Mouse (Mus musculus) heart, postnatal 0 days (tissue): ENCODE results near the gene Hydin. TPM values are rescaled to one million over a fixed set of nuclear protein-coding genes. Genes with fewer than 3 reads are reported as not detected.

ENCODE experiments used
- ATAC-seq: fragments of 200-750 bp; cut with Nextera tagmentation; 2 replicates; pipeline ENCODE4 v1.8.0; 2017; ENCODE audit warnings: low read depth, moderate number of reproducible peaks, moderate library complexity; ENCODE audit not compliant: insufficient read depth
- DNase-seq: peaks from one replicate; pipeline ENCODE4 v3.0.0-alpha.2; 2016; ENCODE audit warnings: low spot score
- H3K27ac ChIP-seq: fragments of 300-500 bp; sonication (generic); 2 replicates; pipeline ENCODE4 v1.5.1; 2014; ENCODE audit warnings: low read depth, mild to moderate bottlenecking
- H3K27me3 ChIP-seq: fragments of 300-500 bp; sonication (generic); 2 replicates; pipeline ENCODE4 v1.6.1; 2014; ENCODE audit warnings: low read length, mixed read lengths; ENCODE audit not compliant: control insufficient read depth, insufficient read depth
- H3K36me3 ChIP-seq: fragments of 300-500 bp; sonication (generic); replicated peaks from 2 replicates; pipeline ENCODE4 v1.6.1; 2014; ENCODE audit warnings: low read length, mixed read lengths; ENCODE audit not compliant: control insufficient read depth, insufficient read depth
- H3K4me1 ChIP-seq: fragments of 300-500 bp; sonication (generic); 2 replicates; pipeline ENCODE4 v1.6.1; 2014; ENCODE audit warnings: antibody characterized with exemption; ENCODE audit not compliant: control insufficient read depth, insufficient read depth
- H3K4me2 ChIP-seq: fragments of 300-500 bp; sonication (generic); 2 replicates; pipeline ENCODE4 v1.6.1; 2014; ENCODE audit warnings: low read depth, mild to moderate bottlenecking, low read length, moderate library complexity
- H3K4me3 ChIP-seq: fragments of 300-500 bp; sonication (generic); 2 replicates; pipeline ENCODE4 v1.5.1; 2014; ENCODE audit warnings: low read depth, low read length
- H3K9ac ChIP-seq: fragments of 300-500 bp; sonication (generic); replicated peaks from 2 replicates; pipeline ENCODE4 v1.6.1; 2014; ENCODE audit warnings: low read depth, low read length, mixed read lengths
- H3K9me3 ChIP-seq: fragments of 300-500 bp; sonication (generic); replicated peaks from 2 replicates; pipeline ENCODE4 v1.6.1; 2016; ENCODE audit warnings: low read length; ENCODE audit not compliant: control insufficient read depth
- CTCF ChIP-seq: IDR thresholded peaks from 2 replicates; pipeline ENCODE4 v1.5.1; 2016; ENCODE audit warnings: antibody characterized with exemption, control low read depth, low read depth
- EP300 ChIP-seq: IDR thresholded peaks from 2 replicates; pipeline ENCODE4 v1.6.1; 2016; ENCODE audit warnings: antibody characterized with exemption, low read depth
- WGBS: fragments of 180-500 bp; shearing (Covaris S2); extraction: QIAGEN DNeasy Blood & Tissue Kit; methylation state at CpG from one replicate; pipeline ENCODE4 v1.1.7; 2014; 5-methylcytosine and 5-hydroxymethylcytosine counted together
- polyA plus RNA-seq: library from polyadenylated mRNA; unstranded; fragments of >200 nt; fragmentation: Nextera tagmentation; extraction: Ambion mirVana; gene quantifications from 2 replicates; pipeline ENCODE4 v1.2.1, GENCODE M21; 2015
- total RNA-seq: library from RNA; depleted of rRNA; stranded (reverse); fragments of >200 nt; gene quantifications from 2 replicates; pipeline ENCODE4 v1.2.3, GENCODE M21; 2014; ENCODE audit warnings: low replicate concordance

Gene Hydin
- total and polyA plus RNA-seq, 2 experiments from 2014 or later, result 0.03 to 0.04 TPM

DNA sequence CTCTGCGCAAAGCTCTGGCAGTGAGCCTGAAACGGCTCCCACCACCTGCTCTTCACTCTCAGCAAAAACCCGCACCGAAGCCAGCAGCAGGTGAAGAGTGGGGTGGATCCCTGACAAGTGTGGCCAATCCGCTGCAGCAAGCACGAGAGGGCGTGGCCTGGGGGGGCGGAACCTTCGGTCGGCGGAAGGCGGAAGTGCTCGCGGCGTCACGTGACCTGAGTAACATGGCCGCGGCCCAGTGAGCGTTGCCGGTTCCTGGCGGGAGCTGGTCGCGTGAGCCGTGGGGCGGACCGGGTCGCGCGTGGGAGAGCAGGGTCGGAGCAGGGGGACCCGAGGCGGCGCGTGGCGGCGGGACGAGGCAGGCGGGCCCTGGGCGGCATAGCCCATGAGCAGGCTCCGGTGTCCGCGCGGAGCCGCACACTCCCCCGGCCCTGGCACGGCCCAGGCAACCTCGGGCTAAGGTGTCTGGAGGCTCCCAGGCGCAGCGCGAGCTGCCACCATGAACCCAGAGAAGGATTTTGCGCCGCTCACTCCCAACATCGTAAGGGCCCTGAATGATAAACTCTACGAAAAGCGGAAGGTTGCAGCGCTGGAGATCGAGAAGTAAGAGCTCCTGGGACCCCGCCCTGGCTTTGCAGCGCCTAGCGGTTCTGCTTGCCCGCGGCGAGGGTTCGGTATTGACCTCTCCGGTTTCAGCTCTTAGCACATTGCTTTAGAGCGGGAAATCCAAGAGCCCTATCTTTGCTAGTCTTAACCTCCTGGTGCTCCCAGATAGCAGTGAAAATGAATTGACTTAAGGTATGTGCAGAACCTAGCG lies 351.8 kb downstream of the Hydin start, which contains the start of gene Vac14:
Vac14 (plus strand) TSS at position 195 of the 817 bp plus-strand sequence.
- DNase-seq (peak; percentile 96), ATAC-seq (peak; percentile 97)
- peak within 1 kb of the TSS; percentile 90 for H3K4me3 ChIP-seq
- peak within 1 kb of the TSS; percentile 52; the same call in 1 of the 2 replicates for H3K27ac ChIP-seq
- peaks cover 3% of the 10 kb centered on the region; the same call in 1 of the 2 replicates for H3K27me3 ChIP-seq
- peak within 1 kb of the TSS; percentile 74 for H3K9ac ChIP-seq
- peaks cover 16% of the 10 kb centered on the region for H3K4me1 ChIP-seq
- no peaks in the 10 kb centered on the region for H3K36me3 ChIP-seq
- under 1% methylated on average over 67 of the region's 67 CpGs for WGBS
- H3K4me2 ChIP-seq, result peak within 1 kb of the TSS; percentile 98
- TF ChIP-seq CTCF (no peak), EP300 (0 out of 2 replicates have a peak, but pooled peaks have one; percentile 3)
- H3K9me3 ChIP-seq, result no peaks in the 10 kb centered on the region

GRCm38 (mm10) chr8:110619208-110619574 lies 352.4 kb downstream of the Hydin start:
- Histone ChIP-seq H3K4me1 (peaks cover 16% of the 10 kb centered on the region), H3K27me3 (peaks cover 3% of the 10 kb centered on the region; the same call in 1 of the 2 replicates), H3K36me3 (no peaks in the 10 kb centered on the region), H3K27ac (no peak overlapping the region), H3K9me3 (no peaks in the 10 kb centered on the region), H3K4me3 (peak overlapping the region; percentile 90), H3K4me2 (peak overlapping the region; percentile 98), H3K9ac (peak overlapping the region; percentile 74; the same call in 1 of the 2 replicates)
- ATAC-seq, result no peak
- TF ChIP-seq EP300, result no peak
- TF ChIP-seq CTCF, result no peak
- no peak for DNase-seq
- WGBS, result 19% methylated on average over 8 of the region's 8 CpGs

DNA sequence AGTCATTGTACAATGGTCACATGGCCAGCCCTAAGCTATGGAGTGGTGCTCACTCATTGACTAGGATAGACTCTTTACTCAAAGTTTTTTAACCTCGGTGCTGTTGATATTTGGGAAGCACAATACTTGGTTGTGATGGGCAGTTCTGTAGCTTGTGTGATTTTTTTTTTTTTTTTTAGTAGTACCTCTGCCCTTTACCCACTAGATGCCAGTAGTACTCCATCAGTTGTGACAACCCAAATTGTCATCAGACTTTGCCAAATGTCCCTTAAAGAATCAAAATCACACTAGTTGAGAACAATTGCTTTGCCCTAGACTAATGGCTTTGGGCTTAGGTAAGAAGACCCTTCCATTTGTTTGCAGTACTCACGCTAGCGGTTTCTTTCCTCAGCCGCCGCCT lies 353.1 kb downstream of the Hydin start:
- H3K4me3 ChIP-seq, result no peak overlapping the region

DNA sequence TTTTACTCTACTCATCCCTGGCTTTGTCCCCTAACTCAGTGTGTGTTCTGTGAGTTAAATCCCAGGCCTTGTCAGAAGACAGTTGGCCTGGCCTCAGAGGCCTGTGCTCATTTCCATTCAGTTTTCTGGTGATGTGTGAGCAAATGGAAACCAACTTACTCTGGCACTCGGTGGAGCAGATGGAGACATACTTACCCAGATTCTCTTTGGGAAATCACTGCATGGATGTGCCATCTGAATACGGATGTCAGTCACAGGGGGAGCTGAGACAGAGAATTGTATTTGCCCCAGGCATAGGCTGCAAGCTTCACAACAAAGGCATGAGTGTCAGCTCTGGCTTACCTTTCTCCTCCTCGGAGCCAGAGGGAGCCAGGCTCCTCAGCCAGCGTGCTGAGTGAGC lies 359.7 kb downstream of the Hydin start:
- DNase-seq, result no peak
- Histone ChIP-seq H3K9ac (no peak overlapping the region), H3K4me3 (no peak overlapping the region), H3K36me3 (no peaks in the 10 kb centered on the region), H3K27me3 (no peaks in the 10 kb centered on the region), H3K9me3 (no peaks in the 10 kb centered on the region), H3K27ac (no peak overlapping the region), H3K4me1 (peaks cover 4% of the 10 kb centered on the region; the same call in 1 of the 2 replicates), H3K4me2 (no peak overlapping the region)
- 77% methylated on average over 4 of the region's 4 CpGs for WGBS
- ATAC-seq, result no peak
- TF ChIP-seq CTCF, result no peak
- TF ChIP-seq EP300, result no peak

More for the DNA sequence above, 353.1 kb downstream of the Hydin start:
- DNase-seq (no peak), ATAC-seq (no peak)
- 87% methylated on average over 5 of the region's 5 CpGs for WGBS
- Histone ChIP-seq H3K4me1 (peaks cover 16% of the 10 kb centered on the region), H3K9me3 (no peaks in the 10 kb centered on the region), H3K36me3 (no peaks in the 10 kb centered on the region), H3K27me3 (peaks cover 3% of the 10 kb centered on the region; the same call in 1 of the 2 replicates), H3K4me2 (0 out of 2 replicates have a peak overlapping the region, but pooled peaks have one; percentile 98), H3K9ac (no peak overlapping the region), H3K27ac (no peak overlapping the region)
- TF ChIP-seq CTCF, result no peak
- TF ChIP-seq EP300, result no peak

DNA sequence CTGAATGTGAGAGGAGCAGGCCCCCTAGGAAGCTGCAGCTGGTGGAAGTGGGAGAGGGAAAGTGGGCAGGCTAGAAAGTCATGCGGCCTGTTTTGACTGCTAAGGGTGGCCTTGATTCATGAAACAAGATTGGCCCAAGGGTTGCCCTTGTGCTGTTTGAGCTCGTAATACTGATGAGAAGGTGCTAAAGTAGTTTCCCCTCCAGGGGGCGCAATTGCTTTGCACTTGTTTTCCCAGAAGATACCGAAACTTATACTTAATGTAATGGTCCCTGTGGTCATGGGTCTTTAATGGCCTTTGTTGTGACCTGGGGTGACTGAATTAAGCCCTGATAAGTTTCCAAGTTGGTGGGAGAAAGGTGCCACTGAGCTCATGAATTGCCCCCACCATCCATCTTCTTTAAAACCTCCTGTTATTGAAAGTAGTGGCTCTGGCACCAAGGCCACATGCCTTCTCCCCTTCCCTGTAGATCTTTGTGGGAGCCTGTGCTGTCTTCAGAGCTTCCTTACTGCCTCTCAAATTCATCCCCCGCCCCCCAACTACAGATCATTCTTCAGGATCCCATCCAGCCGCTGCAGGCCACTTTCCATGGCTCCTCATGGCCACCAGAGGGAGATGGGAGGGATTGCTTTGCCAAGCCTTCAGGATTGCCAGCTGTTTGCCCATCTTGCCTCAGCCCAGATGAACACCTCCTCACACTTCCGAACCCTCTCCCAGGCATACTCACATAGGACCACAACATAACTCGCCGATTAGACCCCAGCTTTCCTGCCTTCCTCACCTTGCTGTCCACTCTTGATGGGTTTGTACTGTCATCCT lies 362.7 kb downstream of the Hydin start:
- no peaks in the 10 kb centered on the region for H3K9me3 ChIP-seq
- no peak overlapping the region for H3K4me3 ChIP-seq
- WGBS, result 71% methylated on average over 9 of the region's 9 CpGs
- peak; percentile 34 for ATAC-seq
- H3K9ac ChIP-seq, result no peak overlapping the region
- H3K4me1 ChIP-seq, result peaks cover 4% of the 10 kb centered on the region; the same call in 1 of the 2 replicates
- H3K4me2 ChIP-seq, result no peak overlapping the region
- TF ChIP-seq EP300 (no peak), CTCF (peak; percentile 62)
- no peaks in the 10 kb centered on the region for H3K27me3 ChIP-seq
- peak; percentile 41 for DNase-seq
- peaks cover 22% of the 10 kb centered on the region for H3K36me3 ChIP-seq
- no peak overlapping the region for H3K27ac ChIP-seq
